Mouse (Mus musculus): ENCODE measurements around the gene D10Wsu102e. TPM values are rescaled to one million over a fixed set of nuclear protein-coding genes. Genes with fewer than 3 reads are reported as not detected.

The D10Wsu102e gene
- polyA plus RNA-seq, 1 experiment = 0.75 TPM

DNA sequence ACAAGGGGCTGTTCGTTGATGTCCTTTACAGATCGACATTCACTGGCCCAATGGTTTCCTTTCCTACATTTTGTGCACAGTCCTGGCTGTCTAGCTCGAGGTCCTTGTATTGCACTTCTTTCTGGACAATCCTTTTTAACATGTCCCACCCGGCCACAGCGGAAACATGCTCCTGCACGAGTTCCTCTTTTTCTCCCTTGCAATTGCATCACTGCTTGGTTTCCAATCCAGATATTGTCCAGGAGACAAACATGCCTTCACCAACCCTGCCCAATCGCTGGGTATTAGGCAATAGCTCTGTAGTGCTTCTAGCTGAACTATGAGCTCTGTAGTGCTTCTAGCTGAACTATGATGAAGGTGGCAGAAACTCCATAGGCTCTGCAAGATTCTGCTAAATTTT lies 88.6 kb downstream of the D10Wsu102e start:
- H3K27me3 ChIP-seq (ENCODE audit: control insufficient read depth, insufficient read depth, insufficient read length) = no peaks in the 10 kb centered on the region
- H3K4me3 ChIP-seq (ENCODE audit: insufficient read depth, poor library complexity, severe bottlenecking) = no peak overlapping the region
- H3ac ChIP-seq (ENCODE audit: control insufficient read depth, insufficient read length, low read depth) = no peak overlapping the region
- TF ChIP-seq MYOD1 (IDR thresholded peaks at IDR 0.05; ENCODE audit: control insufficient read depth, insufficient read length, low read depth) (no peak), MYOG (IDR thresholded peaks at IDR 0.05; ENCODE audit: control insufficient read depth, extremely low read depth, insufficient read length) (no peak), CEBPB (IDR thresholded peaks at IDR 0.05; ENCODE audit: low read depth) (no peak)
- H3K36me3 ChIP-seq (ENCODE audit: control insufficient read depth, insufficient read depth) = no peaks in the 10 kb centered on the region
- no peaks in the 10 kb centered on the region for H3K79me3 ChIP-seq (ENCODE audit: low read depth)
- H3K79me2 ChIP-seq (ENCODE audit: control insufficient read depth, insufficient read depth) = no peaks in the 10 kb centered on the region

DNA sequence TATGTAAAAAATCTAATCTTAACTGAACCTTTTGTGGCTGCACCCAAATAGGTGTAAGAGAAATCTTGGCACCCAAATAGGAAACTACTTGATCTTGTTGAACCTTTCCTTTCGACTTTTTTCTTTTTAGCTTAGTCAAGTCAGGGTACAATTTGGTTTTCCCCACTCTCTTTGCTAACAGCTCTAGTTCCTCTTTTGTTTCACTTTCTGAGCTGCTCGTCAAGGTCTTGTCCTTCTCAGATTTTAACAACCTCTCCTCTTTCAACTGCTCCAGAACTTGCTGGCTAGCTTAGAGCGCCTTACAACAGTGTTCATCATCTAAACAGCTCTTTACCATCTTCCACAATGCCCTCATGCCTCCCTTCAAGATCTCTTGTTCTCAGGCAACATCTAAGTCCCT lies 97.5 kb downstream of the D10Wsu102e start:
- H3ac ChIP-seq (ENCODE audit: control insufficient read depth, insufficient read length, low read depth) = no peak overlapping the region
- H3K4me3 ChIP-seq (ENCODE audit: insufficient read depth, poor library complexity, severe bottlenecking) = no peak overlapping the region
- no peak for TF ChIP-seq CEBPB (IDR thresholded peaks at IDR 0.05; ENCODE audit: low read depth)
- TF ChIP-seq MYOG (IDR thresholded peaks at IDR 0.05; ENCODE audit: control insufficient read depth, extremely low read depth, insufficient read length) = no peak
- TF ChIP-seq CTCF (IDR thresholded peaks at IDR 0.05; ENCODE audit: control insufficient read depth, insufficient read depth, insufficient read length) = no peak
- TF ChIP-seq MAX (IDR thresholded peaks at IDR 0.05) = no peak
- no peak for TF ChIP-seq USF1 (IDR thresholded peaks at IDR 0.05; ENCODE audit: low read depth)
- TF ChIP-seq FOSL1 (IDR thresholded peaks at IDR 0.05; ENCODE audit: insufficient read depth, low read length, poor library complexity, severe bottlenecking) = no peak
- no peak for TF ChIP-seq MYOD1 (IDR thresholded peaks at IDR 0.05; ENCODE audit: control insufficient read depth, insufficient read length, low read depth)
- no peaks in the 10 kb centered on the region for H3K79me2 ChIP-seq (ENCODE audit: control insufficient read depth, insufficient read depth)
- no peaks in the 10 kb centered on the region for H3K79me3 ChIP-seq (ENCODE audit: low read depth)
- H3K36me3 ChIP-seq (ENCODE audit: control insufficient read depth, insufficient read depth) = no peaks in the 10 kb centered on the region
- no peaks in the 10 kb centered on the region for H3K27me3 ChIP-seq (ENCODE audit: control insufficient read depth, insufficient read depth, insufficient read length)

DNA sequence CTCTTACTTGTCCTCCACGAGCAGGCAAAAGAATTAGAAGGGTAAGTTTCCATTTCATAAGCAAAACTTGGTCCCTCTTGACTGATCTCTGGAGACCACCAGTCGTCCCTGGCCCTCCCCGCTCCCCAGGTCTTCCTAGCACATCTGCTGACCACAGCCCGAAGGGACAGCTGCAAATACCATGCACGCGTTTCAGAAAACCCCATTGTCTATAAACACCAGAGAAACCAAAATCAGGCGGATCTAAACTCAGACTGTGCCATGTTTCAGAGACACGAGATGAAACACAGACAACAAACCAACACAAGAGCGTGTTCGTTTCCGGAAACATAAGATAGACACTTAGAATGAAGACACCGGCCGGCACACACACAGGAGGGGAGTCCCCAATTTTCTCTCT lies 115.2 kb downstream of the D10Wsu102e start:
- H3K79me3 ChIP-seq (ENCODE audit: low read depth) = no peaks in the 10 kb centered on the region
- H3ac ChIP-seq (ENCODE audit: control insufficient read depth, insufficient read length, low read depth) = no peak overlapping the region
- H3K27me3 ChIP-seq (ENCODE audit: control insufficient read depth, insufficient read depth, insufficient read length) = no peaks in the 10 kb centered on the region
- TF ChIP-seq MYOG (IDR thresholded peaks at IDR 0.05; ENCODE audit: control insufficient read depth, extremely low read depth, insufficient read length) (no peak), FOSL1 (IDR thresholded peaks at IDR 0.05; ENCODE audit: insufficient read depth, low read length, poor library complexity, severe bottlenecking) (no peak), MAX (IDR thresholded peaks at IDR 0.05) (no peak), USF1 (IDR thresholded peaks at IDR 0.05; ENCODE audit: low read depth) (no peak), CTCF (IDR thresholded peaks at IDR 0.05; ENCODE audit: control insufficient read depth, insufficient read depth, insufficient read length) (no peak), CEBPB (IDR thresholded peaks at IDR 0.05; ENCODE audit: low read depth) (no peak), MYOD1 (IDR thresholded peaks at IDR 0.05; ENCODE audit: control insufficient read depth, insufficient read length, low read depth) (no peak)
- no peaks in the 10 kb centered on the region for H3K79me2 ChIP-seq (ENCODE audit: control insufficient read depth, insufficient read depth)
- H3K4me3 ChIP-seq (ENCODE audit: insufficient read depth, poor library complexity, severe bottlenecking) = no peak overlapping the region
- H3K36me3 ChIP-seq (ENCODE audit: control insufficient read depth, insufficient read depth) = no peaks in the 10 kb centered on the region

DNA sequence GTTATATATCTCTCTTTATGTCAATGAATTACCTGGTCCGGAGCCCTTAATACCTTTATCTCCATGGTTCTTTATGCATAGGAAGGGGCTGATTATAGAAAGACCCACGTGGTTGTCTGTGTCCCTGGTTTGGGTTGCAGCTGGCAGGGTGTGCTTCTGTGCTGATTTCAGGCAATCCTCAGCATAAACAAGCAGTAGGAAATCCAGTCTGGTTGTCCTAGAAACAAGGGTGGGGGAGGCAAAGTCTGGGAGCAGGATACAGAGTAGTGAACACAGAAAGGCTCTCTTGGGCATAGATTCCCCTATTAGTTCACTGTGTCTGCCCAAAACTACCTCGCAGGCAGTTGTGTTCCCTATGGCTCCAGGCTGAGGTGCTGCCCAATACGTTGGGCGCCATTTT lies 117.3 kb downstream of the D10Wsu102e start:
- Histone ChIP-seq H3K36me3 (ENCODE audit: control insufficient read depth, insufficient read depth) (no peaks in the 10 kb centered on the region), H3K27me3 (ENCODE audit: control insufficient read depth, insufficient read depth, insufficient read length) (no peaks in the 10 kb centered on the region), H3K4me3 (ENCODE audit: insufficient read depth, poor library complexity, severe bottlenecking) (no peak overlapping the region), H3ac (ENCODE audit: control insufficient read depth, insufficient read length, low read depth) (no peak overlapping the region), H3K79me3 (ENCODE audit: low read depth) (no peaks in the 10 kb centered on the region), H3K79me2 (ENCODE audit: control insufficient read depth, insufficient read depth) (no peaks in the 10 kb centered on the region)
- TF ChIP-seq MAX (IDR thresholded peaks at IDR 0.05) (no peak), USF1 (IDR thresholded peaks at IDR 0.05; ENCODE audit: low read depth) (no peak), MYOG (IDR thresholded peaks at IDR 0.05; ENCODE audit: control insufficient read depth, extremely low read depth, insufficient read length) (no peak), CEBPB (IDR thresholded peaks at IDR 0.05; ENCODE audit: low read depth) (no peak), CTCF (IDR thresholded peaks at IDR 0.05; ENCODE audit: control insufficient read depth, insufficient read depth, insufficient read length) (no peak), MYOD1 (IDR thresholded peaks at IDR 0.05; ENCODE audit: control insufficient read depth, insufficient read length, low read depth) (no peak), FOSL1 (IDR thresholded peaks at IDR 0.05; ENCODE audit: insufficient read depth, low read length, poor library complexity, severe bottlenecking) (no peak)

DNA sequence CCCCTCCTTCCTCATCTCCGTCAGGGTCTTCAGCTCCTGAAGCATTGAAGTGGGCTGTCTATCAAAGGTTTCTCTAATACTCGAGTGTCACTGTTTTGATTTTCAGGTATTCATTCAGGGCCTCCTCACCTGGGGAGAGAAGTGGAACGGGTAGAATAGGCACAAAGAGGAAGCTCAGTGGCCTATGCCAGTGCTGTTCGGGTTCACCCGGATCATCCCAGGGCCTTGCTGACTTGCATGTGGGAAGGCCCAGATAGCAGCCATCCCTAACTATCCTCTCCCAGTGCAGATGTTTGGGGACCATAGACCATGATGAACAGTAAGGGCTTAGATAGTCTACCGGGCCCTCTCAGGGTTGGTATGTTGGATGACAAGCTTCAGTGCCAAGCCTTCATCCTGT lies 130.5 kb downstream of the D10Wsu102e start:
- Histone ChIP-seq H3K27me3 (ENCODE audit: control insufficient read depth, insufficient read depth, insufficient read length) (no peaks in the 10 kb centered on the region), H3K79me2 (ENCODE audit: control insufficient read depth, insufficient read depth) (no peaks in the 10 kb centered on the region), H3ac (ENCODE audit: control insufficient read depth, insufficient read length, low read depth) (no peak overlapping the region), H3K36me3 (ENCODE audit: control insufficient read depth, insufficient read depth) (peaks cover 18% of the 10 kb centered on the region), H3K4me3 (ENCODE audit: insufficient read depth, poor library complexity, severe bottlenecking) (no peak overlapping the region), H3K79me3 (ENCODE audit: low read depth) (no peaks in the 10 kb centered on the region)
- TF ChIP-seq FOSL1 (IDR thresholded peaks at IDR 0.05; ENCODE audit: insufficient read depth, low read length, poor library complexity, severe bottlenecking) (no peak), CTCF (IDR thresholded peaks at IDR 0.05; ENCODE audit: control insufficient read depth, insufficient read depth, insufficient read length) (no peak), MYOD1 (IDR thresholded peaks at IDR 0.05; ENCODE audit: control insufficient read depth, insufficient read length, low read depth) (no peak), MYOG (IDR thresholded peaks at IDR 0.05; ENCODE audit: control insufficient read depth, extremely low read depth, insufficient read length) (no peak)

DNA sequence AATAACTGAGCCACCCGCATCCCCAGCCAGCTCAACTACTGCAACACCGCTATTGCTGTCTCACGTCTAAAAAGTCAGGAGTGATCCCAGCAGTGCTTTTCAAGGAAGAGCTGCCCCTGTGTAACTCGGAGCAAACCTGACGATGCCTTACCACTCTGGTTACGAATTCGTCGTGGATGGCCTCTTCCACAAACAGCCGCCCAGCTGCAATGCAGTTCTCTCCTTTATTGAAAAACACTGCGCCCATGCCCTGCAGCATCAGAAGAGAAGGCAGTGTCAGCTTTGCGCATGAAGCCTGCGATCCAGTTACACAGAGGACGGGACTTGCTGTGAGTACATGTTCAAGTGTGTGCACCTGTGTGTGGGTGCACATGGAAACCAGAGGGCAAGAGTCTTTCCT lies 137.3 kb downstream of the D10Wsu102e start:
- H3ac ChIP-seq (ENCODE audit: control insufficient read depth, insufficient read length, low read depth) = no peak overlapping the region

More for the DNA sequence above, 137.3 kb downstream of the D10Wsu102e start:
- H3K36me3 ChIP-seq (ENCODE audit: control insufficient read depth, insufficient read depth) = peaks cover 8% of the 10 kb centered on the region
- no peaks in the 10 kb centered on the region for H3K79me2 ChIP-seq (ENCODE audit: control insufficient read depth, insufficient read depth)
- H3K27me3 ChIP-seq (ENCODE audit: control insufficient read depth, insufficient read depth, insufficient read length) = no peaks in the 10 kb centered on the region
- TF ChIP-seq MYOG (IDR thresholded peaks at IDR 0.05; ENCODE audit: control insufficient read depth, extremely low read depth, insufficient read length) (no peak), FOSL1 (IDR thresholded peaks at IDR 0.05; ENCODE audit: insufficient read depth, low read length, poor library complexity, severe bottlenecking) (no peak), MYOD1 (IDR thresholded peaks at IDR 0.05; ENCODE audit: control insufficient read depth, insufficient read length, low read depth) (no peak), USF1 (IDR thresholded peaks at IDR 0.05; ENCODE audit: low read depth) (no peak), MAX (IDR thresholded peaks at IDR 0.05) (no peak), CEBPB (IDR thresholded peaks at IDR 0.05; ENCODE audit: low read depth) (no peak), CTCF (IDR thresholded peaks at IDR 0.05; ENCODE audit: control insufficient read depth, insufficient read depth, insufficient read length) (no peak)
- H3K79me3 ChIP-seq (ENCODE audit: low read depth) = no peaks in the 10 kb centered on the region
- no peak overlapping the region for H3K4me3 ChIP-seq (ENCODE audit: insufficient read depth, poor library complexity, severe bottlenecking)

Data from C2C12 (cell line).